Mouse (Mus musculus): ENCODE data around the gene Elovl6.

GRCm38 (mm10) chr3:129563807-129564206 lies 31.7 kb downstream of the Elovl6 start:
- TF ChIP-seq CTCF (IDR thresholded peaks at IDR 0.05) (no peak), EP300 (IDR thresholded peaks at IDR 0.05) (no peak)
